Mouse (Mus musculus) heart, postnatal 0 days (tissue): Measurements from ENCODE around the gene Sox21. TPM values are rescaled to one million over a fixed set of nuclear protein-coding genes. Genes with fewer than 3 reads are reported as not detected.

Experiments used
- ATAC-seq: fragments of 200-750 bp; cut with Nextera tagmentation; 2 replicates; pipeline ENCODE4 v1.8.0; 2017; ENCODE audit warnings: low read depth, moderate number of reproducible peaks, moderate library complexity; ENCODE audit not compliant: insufficient read depth
- DNase-seq: peaks from one replicate; pipeline ENCODE4 v3.0.0-alpha.2; 2016; ENCODE audit warnings: low spot score
- H3K27ac ChIP-seq: fragments of 300-500 bp; sonication (generic); 2 replicates; pipeline ENCODE4 v1.5.1; 2014; ENCODE audit warnings: low read depth, mild to moderate bottlenecking
- H3K27me3 ChIP-seq: fragments of 300-500 bp; sonication (generic); 2 replicates; pipeline ENCODE4 v1.6.1; 2014; ENCODE audit warnings: low read length, mixed read lengths; ENCODE audit not compliant: control insufficient read depth, insufficient read depth
- H3K36me3 ChIP-seq: fragments of 300-500 bp; sonication (generic); replicated peaks from 2 replicates; pipeline ENCODE4 v1.6.1; 2014; ENCODE audit warnings: low read length, mixed read lengths; ENCODE audit not compliant: control insufficient read depth, insufficient read depth
- H3K4me1 ChIP-seq: fragments of 300-500 bp; sonication (generic); 2 replicates; pipeline ENCODE4 v1.6.1; 2014; ENCODE audit warnings: antibody characterized with exemption; ENCODE audit not compliant: control insufficient read depth, insufficient read depth
- H3K4me2 ChIP-seq: fragments of 300-500 bp; sonication (generic); 2 replicates; pipeline ENCODE4 v1.6.1; 2014; ENCODE audit warnings: low read depth, mild to moderate bottlenecking, low read length, moderate library complexity
- H3K4me3 ChIP-seq: fragments of 300-500 bp; sonication (generic); 2 replicates; pipeline ENCODE4 v1.5.1; 2014; ENCODE audit warnings: low read depth, low read length
- H3K9ac ChIP-seq: fragments of 300-500 bp; sonication (generic); replicated peaks from 2 replicates; pipeline ENCODE4 v1.6.1; 2014; ENCODE audit warnings: low read depth, low read length, mixed read lengths
- H3K9me3 ChIP-seq: fragments of 300-500 bp; sonication (generic); replicated peaks from 2 replicates; pipeline ENCODE4 v1.6.1; 2016; ENCODE audit warnings: low read length; ENCODE audit not compliant: control insufficient read depth
- CTCF ChIP-seq: IDR thresholded peaks from 2 replicates; pipeline ENCODE4 v1.5.1; 2016; ENCODE audit warnings: antibody characterized with exemption, control low read depth, low read depth
- EP300 ChIP-seq: IDR thresholded peaks from 2 replicates; pipeline ENCODE4 v1.6.1; 2016; ENCODE audit warnings: antibody characterized with exemption, low read depth
- WGBS: fragments of 180-500 bp; shearing (Covaris S2); extraction: QIAGEN DNeasy Blood & Tissue Kit; methylation state at CpG from one replicate; pipeline ENCODE4 v1.1.7; 2014; 5-methylcytosine and 5-hydroxymethylcytosine counted together
- polyA plus RNA-seq: library from polyadenylated mRNA; unstranded; fragments of >200 nt; fragmentation: Nextera tagmentation; extraction: Ambion mirVana; gene quantifications from 2 replicates; pipeline ENCODE4 v1.2.1, GENCODE M21; 2015
- total RNA-seq: library from RNA; depleted of rRNA; stranded (reverse); fragments of >200 nt; gene quantifications from 2 replicates; pipeline ENCODE4 v1.2.3, GENCODE M21; 2014; ENCODE audit warnings: low replicate concordance

The Sox21 gene
- total and polyA plus RNA-seq, 2 experiments from 2014 or later, result not detected

DNA sequence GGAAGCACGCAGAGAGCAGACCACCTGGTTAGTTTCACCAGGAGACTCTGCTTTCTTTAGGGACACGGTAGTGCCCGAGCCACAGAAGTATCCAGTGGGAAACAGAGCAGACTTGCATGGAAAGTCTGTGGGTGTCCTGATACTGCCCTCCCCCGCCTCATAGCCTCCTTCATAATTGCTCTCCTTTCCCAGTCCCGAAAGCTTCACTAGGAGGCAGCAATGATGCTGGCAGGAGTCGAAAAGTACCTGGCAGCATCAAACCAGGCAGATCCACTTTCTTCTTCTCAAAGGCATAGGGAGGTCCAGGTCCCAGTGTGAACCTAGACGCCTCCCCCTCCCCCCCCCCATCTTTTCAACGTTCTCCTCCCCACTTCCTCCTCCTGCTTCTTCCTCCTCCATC is 2.5 kb upstream of the Sox21 start:
- Histone ChIP-seq H3K27ac (no peak overlapping the region), H3K27me3 (peaks cover 63% of the 10 kb centered on the region), H3K9ac (no peak overlapping the region), H3K4me3 (no peak overlapping the region), H3K4me1 (peaks cover 12% of the 10 kb centered on the region), H3K4me2 (no peak overlapping the region), H3K9me3 (peaks cover 14% of the 10 kb centered on the region), H3K36me3 (no peaks in the 10 kb centered on the region)
- no peak for TF ChIP-seq EP300
- TF ChIP-seq CTCF, result no peak
- 9% methylated on average over 8 of the region's 8 CpGs for WGBS
- no peak for DNase-seq
- ATAC-seq, result no peak

GRCm38 (mm10) chr14:118237786-118238185 is 956 bp upstream of the Sox21 start:
- ATAC-seq, result no peak
- H3K9ac ChIP-seq, result no peak overlapping the region
- WGBS, result 12% methylated on average over 6 of the region's 6 CpGs
- peaks cover 76% of the 10 kb centered on the region for H3K27me3 ChIP-seq
- TF ChIP-seq EP300 (no peak), CTCF (no peak)
- no peak overlapping the region for H3K27ac ChIP-seq
- DNase-seq, result no peak
- H3K4me1 ChIP-seq, result peaks cover 12% of the 10 kb centered on the region
- H3K4me3 ChIP-seq, result no peak overlapping the region
- peaks cover 1% of the 10 kb centered on the region for H3K9me3 ChIP-seq
- H3K4me2 ChIP-seq, result no peak overlapping the region
- no peaks in the 10 kb centered on the region for H3K36me3 ChIP-seq

GRCm38 (mm10) chr14:118235973-118236885 is 601 bp downstream of the Sox21 start:
- ATAC-seq (peak; percentile 24; the same call in 1 of the 2 replicates), DNase-seq (no peak)
- H3K4me2 ChIP-seq, result peak overlapping the region; percentile 85
- H3K27ac ChIP-seq, result no peak overlapping the region
- no peak for TF ChIP-seq CTCF
- no peak for TF ChIP-seq EP300
- peak overlapping the region; percentile 59 for H3K4me3 ChIP-seq
- WGBS, result under 1% methylated on average over 71 of the region's 73 CpGs
- no peaks in the 10 kb centered on the region for H3K36me3 ChIP-seq
- H3K9ac ChIP-seq, result peak overlapping the region; percentile 25; the same call in 1 of the 2 replicates
- peaks cover 12% of the 10 kb centered on the region for H3K4me1 ChIP-seq
- no peaks in the 10 kb centered on the region for H3K9me3 ChIP-seq
- H3K27me3 ChIP-seq, result peaks cover 92% of the 10 kb centered on the region

GRCm38 (mm10) chr14:118235361-118235972 is 1.4 kb downstream of the Sox21 start:
- Histone ChIP-seq H3K9ac (no peak overlapping the region; the same call in 1 of the 2 replicates), H3K27ac (no peak overlapping the region), H3K9me3 (no peaks in the 10 kb centered on the region), H3K4me1 (peaks cover 12% of the 10 kb centered on the region), H3K27me3 (peaks cover 95% of the 10 kb centered on the region), H3K36me3 (no peaks in the 10 kb centered on the region), H3K4me2 (peak overlapping the region; percentile 85), H3K4me3 (peak overlapping the region; percentile 59)
- WGBS, result 1% methylated on average over 57 of the region's 62 CpGs
- no peak for DNase-seq
- 0 out of 2 replicates have a peak, but pooled peaks have one; percentile 13 for ATAC-seq
- TF ChIP-seq EP300, result no peak
- no peak for TF ChIP-seq CTCF

- Histone ChIP-seq H3K27ac (no peak overlapping the region), H3K9me3 (no peaks in the 10 kb centered on the region), H3K36me3 (no peaks in the 10 kb centered on the region), H3K27me3 (peaks cover 95% of the 10 kb centered on the region), H3K4me2 (peak overlapping the region; percentile 85), H3K4me1 (peaks cover 12% of the 10 kb centered on the region), H3K4me3 (peak overlapping the region; percentile 59), H3K9ac (no peak overlapping the region)
- 0 out of 2 replicates have a peak, but pooled peaks have one; percentile 14 for ATAC-seq
- no peak for TF ChIP-seq EP300
- no peak for TF ChIP-seq CTCF
- WGBS, result 1% methylated on average over 79 of the region's 84 CpGs
- no peak for DNase-seq
Observed at GRCm38 (mm10) chr14:118234541-118235210, 2.2 kb downstream of the Sox21 start.
